Mouse (Mus musculus): Measurements from ENCODE around the gene Churc1. TPM values are rescaled to one million over a fixed set of nuclear protein-coding genes. Genes with fewer than 3 reads are reported as not detected.

Gene Churc1
- polyA plus RNA-seq, 1 experiment, result 32.2 TPM

DNA sequence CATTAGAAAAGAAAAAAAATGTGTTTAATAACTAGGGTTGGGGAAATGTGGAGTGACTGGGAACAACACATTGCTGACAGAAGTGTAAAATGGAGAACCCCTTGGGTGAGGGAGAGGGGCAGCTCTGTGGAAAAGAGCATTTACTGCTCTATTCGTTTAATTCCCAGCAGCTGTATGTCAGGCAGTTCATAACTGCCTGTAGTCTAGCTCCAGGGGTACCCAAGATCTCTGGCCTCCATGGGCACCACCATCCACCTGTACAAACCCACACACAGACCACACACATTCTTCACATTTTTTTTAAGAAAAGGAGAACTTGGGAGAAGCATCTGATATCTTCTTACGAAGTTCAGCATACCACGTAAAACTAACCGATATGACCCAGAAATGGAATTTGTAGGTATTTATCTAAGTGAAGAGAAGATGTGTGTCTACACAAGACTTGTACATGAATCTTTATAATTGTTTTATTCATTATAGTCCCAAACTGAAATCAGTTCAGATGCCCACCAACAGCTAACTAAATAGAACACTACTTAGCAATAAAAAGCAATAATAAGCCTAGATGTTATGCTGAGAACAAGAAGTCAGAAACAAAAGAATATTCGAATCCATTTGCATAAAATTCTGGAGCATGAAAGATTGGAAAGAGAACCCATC is 5.6 kb downstream of the Churc1 start:
- H3K27ac ChIP-seq (ENCODE audit: control insufficient read depth, insufficient read depth, low read depth, low read length, poor library complexity), result no peak overlapping the region
- H3K4me1 ChIP-seq (ENCODE audit: control insufficient read depth, insufficient read depth, low read length), result no peaks in the 10 kb centered on the region; the same call in 1 of the 2 replicates
- H3K4me3 ChIP-seq (replicated peaks; ENCODE audit: control insufficient read depth, low read depth, low read length), result no peak overlapping the region
- no peak for TF ChIP-seq POLR2A (IDR thresholded peaks at IDR 0.05; ENCODE audit: borderline replicate concordance, control insufficient read depth, low read depth, low read length)
- TF ChIP-seq CTCF (IDR thresholded peaks at IDR 0.05; ENCODE audit: control insufficient read depth, insufficient read depth, low read length), result no peak
- WGBS, result 70% methylated on average over 5 of the region's 5 CpGs

DNA sequence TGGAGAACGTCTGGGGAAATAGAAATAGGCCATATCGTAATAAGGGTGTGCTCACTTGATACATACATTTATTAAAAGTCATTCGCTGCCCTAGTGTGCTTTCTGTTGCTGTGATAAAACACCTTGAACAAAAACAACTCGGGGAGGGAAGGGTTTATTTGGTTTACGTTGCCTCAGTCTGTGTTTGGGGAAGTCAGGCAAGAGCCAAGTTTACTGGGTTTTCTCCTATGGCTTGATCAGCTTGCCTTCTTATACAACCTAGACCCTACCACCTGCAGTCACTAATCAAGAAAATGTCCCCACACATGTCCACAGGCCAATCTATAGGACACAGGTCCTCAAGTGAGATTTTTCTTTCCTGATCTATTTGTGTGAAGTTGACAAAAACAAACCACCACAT is 6.2 kb downstream of the Churc1 start:
- no peak overlapping the region for H3K4me3 ChIP-seq (replicated peaks; ENCODE audit: control insufficient read depth, low read depth, low read length)
- H3K27ac ChIP-seq (ENCODE audit: control insufficient read depth, insufficient read depth, low read depth, low read length, poor library complexity), result no peak overlapping the region
- TF ChIP-seq POLR2A (IDR thresholded peaks at IDR 0.05; ENCODE audit: borderline replicate concordance, control insufficient read depth, low read depth, low read length) (no peak), CTCF (IDR thresholded peaks at IDR 0.05; ENCODE audit: control insufficient read depth, insufficient read depth, low read length) (no peak)
- no peaks in the 10 kb centered on the region for H3K4me1 ChIP-seq (ENCODE audit: control insufficient read depth, insufficient read depth, low read length)
- WGBS, result 77% methylated on average over 5 of the region's 5 CpGs

DNA sequence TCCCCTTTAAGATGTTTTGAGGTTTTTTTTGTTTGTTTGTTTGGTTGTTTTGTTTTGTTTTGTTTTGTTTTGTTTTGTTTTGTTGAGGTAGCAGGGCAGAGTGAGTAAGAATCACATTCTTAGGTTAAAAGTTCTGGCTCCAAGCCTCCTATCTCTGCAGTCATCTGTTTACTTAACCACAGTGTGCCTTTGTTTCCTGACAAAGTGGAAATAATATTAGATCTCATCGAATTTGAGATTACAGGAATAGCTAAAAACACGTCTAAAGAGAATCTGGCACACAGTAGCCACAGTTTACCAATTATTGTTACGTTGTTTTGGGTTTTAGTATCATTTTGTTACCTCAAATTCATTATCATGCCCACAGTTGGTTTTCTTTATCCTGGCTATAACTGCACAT is 9.3 kb downstream of the Churc1 start:
- no peak overlapping the region for H3K4me3 ChIP-seq (replicated peaks; ENCODE audit: control insufficient read depth, low read depth, low read length)
- 40% methylated on average over 3 of the region's 3 CpGs for WGBS

DNA sequence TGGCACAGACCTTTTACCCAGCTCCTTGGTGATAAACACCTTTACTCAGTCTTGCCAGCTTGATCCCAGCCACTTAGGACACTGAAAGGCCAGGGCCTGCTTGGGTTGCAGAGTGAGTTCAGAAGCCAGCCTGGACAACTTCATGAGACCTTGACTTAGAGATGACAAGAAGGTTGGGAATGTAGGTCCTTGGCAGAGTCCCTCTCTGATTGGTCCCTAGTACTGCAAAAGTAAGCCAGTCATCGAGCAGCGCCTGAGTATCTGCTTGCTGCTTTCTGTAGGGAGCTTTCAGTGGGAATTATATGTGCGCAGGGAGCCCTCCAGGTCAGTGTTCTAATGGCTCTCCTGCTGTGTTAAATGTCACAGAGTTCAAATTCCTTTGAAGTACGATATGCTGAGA is 9.8 kb downstream of the Churc1 start:
- WGBS, result 86% methylated on average over 4 of the region's 4 CpGs
- TF ChIP-seq CTCF (IDR thresholded peaks at IDR 0.05; ENCODE audit: control insufficient read depth, insufficient read depth, low read length) (no peak), POLR2A (IDR thresholded peaks at IDR 0.05; ENCODE audit: borderline replicate concordance, control insufficient read depth, low read depth, low read length) (no peak)
- H3K4me3 ChIP-seq (replicated peaks; ENCODE audit: control insufficient read depth, low read depth, low read length), result no peak overlapping the region
- H3K27ac ChIP-seq (ENCODE audit: control insufficient read depth, insufficient read depth, low read depth, low read length, poor library complexity), result no peak overlapping the region
- H3K4me1 ChIP-seq (ENCODE audit: control insufficient read depth, insufficient read depth, low read length), result no peaks in the 10 kb centered on the region

More for the DNA sequence above, 9.3 kb downstream of the Churc1 start:
- Histone ChIP-seq H3K4me1 (ENCODE audit: control insufficient read depth, insufficient read depth, low read length) (no peaks in the 10 kb centered on the region), H3K27ac (ENCODE audit: control insufficient read depth, insufficient read depth, low read depth, low read length, poor library complexity) (no peak overlapping the region)
- TF ChIP-seq POLR2A (IDR thresholded peaks at IDR 0.05; ENCODE audit: borderline replicate concordance, control insufficient read depth, low read depth, low read length), result no peak
- no peak for TF ChIP-seq CTCF (IDR thresholded peaks at IDR 0.05; ENCODE audit: control insufficient read depth, insufficient read depth, low read length)

DNA sequence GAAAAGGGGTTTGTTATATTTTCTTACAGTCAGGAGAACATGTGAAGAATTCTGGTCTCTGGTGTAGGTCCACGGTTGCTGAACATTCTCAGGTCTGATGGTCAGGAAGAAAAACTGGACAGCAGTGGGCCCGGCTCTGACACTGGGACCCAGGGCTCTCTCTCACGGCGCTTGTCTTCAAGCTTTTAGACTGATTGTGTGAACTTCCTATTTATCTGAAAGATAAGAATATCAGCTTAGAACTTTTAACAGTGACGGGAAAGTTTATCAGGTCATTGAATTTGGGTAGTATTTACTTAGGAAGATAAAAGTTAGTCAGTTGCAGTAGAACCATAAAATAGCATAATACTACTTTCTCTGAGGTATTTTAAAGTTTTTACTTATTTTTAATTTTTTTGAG is 11.6 kb downstream of the Churc1 start:
- no peaks in the 10 kb centered on the region for H3K4me1 ChIP-seq (ENCODE audit: control insufficient read depth, insufficient read depth, low read length)
- TF ChIP-seq CTCF (IDR thresholded peaks at IDR 0.05; ENCODE audit: control insufficient read depth, insufficient read depth, low read length), result no peak
- TF ChIP-seq POLR2A (IDR thresholded peaks at IDR 0.05; ENCODE audit: borderline replicate concordance, control insufficient read depth, low read depth, low read length), result no peak
- no peak overlapping the region for H3K4me3 ChIP-seq (replicated peaks; ENCODE audit: control insufficient read depth, low read depth, low read length)
- H3K27ac ChIP-seq (ENCODE audit: control insufficient read depth, insufficient read depth, low read depth, low read length, poor library complexity), result no peak overlapping the region
- WGBS, result 67% methylated on average over 5 of the region's 5 CpGs

DNA sequence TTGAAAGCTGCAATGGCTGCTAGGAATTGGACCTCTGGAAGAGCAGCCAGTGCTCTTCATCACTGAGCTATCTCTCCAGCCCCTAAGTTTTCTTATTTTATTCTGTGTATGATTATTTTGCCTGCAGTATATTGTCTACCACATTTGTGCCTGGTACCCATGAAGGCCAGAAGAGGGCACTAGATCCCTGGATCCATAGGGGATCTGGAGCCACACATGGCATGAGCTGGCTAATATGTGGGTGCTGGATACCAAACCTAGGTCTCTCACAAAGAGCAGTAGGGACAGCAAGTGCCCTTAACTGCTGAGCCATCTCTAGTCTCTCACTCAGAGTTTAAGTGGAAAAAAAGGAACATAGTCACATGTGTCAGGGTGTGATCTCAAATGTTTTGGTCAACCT is 12.5 kb downstream of the Churc1 start:
- TF ChIP-seq CTCF (IDR thresholded peaks at IDR 0.05; ENCODE audit: control insufficient read depth, insufficient read depth, low read length), result peak; percentile 27; the same call in 1 of the 2 replicates
- TF ChIP-seq POLR2A (IDR thresholded peaks at IDR 0.05; ENCODE audit: borderline replicate concordance, control insufficient read depth, low read depth, low read length), result no peak
- Histone ChIP-seq H3K4me3 (replicated peaks; ENCODE audit: control insufficient read depth, low read depth, low read length) (no peak overlapping the region), H3K4me1 (ENCODE audit: control insufficient read depth, insufficient read depth, low read length) (no peaks in the 10 kb centered on the region), H3K27ac (ENCODE audit: control insufficient read depth, insufficient read depth, low read depth, low read length, poor library complexity) (no peak overlapping the region)

DNA sequence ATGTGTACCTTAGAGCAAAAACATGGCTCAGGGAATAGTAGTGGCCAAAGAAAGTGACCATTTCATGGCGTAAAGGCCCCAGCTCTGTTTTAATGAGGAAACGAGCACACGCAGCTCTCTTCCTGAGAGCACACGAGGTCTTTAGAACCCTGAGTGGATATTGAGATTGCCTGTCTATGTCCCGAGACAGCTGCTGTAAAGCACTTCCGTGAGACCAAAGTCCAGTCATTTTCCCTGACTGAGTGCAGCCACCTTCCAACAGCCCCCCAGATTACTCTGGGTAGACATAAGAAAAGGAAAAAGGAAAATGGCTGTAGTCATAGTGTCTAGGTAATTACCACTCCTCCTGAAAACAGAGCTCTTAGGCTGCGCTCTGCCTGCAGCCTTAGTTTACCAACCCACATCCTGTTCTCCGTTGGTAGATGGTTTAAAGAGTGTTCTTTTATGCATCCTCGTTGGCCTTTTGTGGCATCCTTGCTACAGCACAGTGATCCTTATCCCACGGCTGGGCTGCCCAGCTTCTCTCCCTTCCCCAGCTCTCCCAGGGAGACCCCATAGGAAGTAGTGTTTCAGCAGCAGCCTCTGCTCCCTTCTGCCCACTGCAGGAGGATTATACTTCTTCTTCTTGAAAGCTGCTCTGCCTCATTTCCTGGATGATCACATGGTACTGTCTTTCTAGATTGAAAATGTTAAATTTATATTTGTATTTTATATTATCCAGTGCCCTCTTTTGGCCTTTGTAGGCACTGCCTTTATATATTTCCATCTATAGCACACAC is 13.2 kb downstream of the Churc1 start:
- TF ChIP-seq POLR2A (IDR thresholded peaks at IDR 0.05; ENCODE audit: borderline replicate concordance, control insufficient read depth, low read depth, low read length) (no peak), CTCF (IDR thresholded peaks at IDR 0.05; ENCODE audit: control insufficient read depth, insufficient read depth, low read length) (no peak)
- Histone ChIP-seq H3K4me3 (replicated peaks; ENCODE audit: control insufficient read depth, low read depth, low read length) (no peak overlapping the region), H3K4me1 (ENCODE audit: control insufficient read depth, insufficient read depth, low read length) (no peaks in the 10 kb centered on the region), H3K27ac (ENCODE audit: control insufficient read depth, insufficient read depth, low read depth, low read length, poor library complexity) (no peak overlapping the region)
- WGBS, result 76% methylated on average over 10 of the region's 10 CpGs

DNA sequence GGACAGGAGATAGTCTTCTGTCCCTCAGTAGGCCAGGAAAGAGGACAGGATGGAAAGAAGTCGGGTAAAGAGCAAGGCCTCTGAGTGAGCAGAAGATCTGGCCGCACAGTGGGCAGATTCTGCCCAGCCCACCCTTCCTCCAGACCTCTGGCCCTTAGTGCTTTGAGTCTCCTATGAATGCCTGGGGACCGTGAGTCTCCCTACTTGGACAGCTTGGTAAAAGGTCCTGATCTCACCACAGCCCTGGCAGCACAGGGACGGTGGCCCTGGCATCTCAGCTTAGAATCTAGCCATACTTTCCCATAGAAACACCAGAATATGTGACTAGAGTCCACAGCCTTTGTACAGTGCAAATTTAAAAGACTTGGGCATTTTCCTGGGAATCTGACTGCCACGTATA is 14.6 kb downstream of the Churc1 start:
- 85% methylated on average over 5 of the region's 5 CpGs for WGBS
- Histone ChIP-seq H3K4me3 (replicated peaks; ENCODE audit: control insufficient read depth, low read depth, low read length) (no peak overlapping the region), H3K4me1 (ENCODE audit: control insufficient read depth, insufficient read depth, low read length) (no peaks in the 10 kb centered on the region), H3K27ac (ENCODE audit: control insufficient read depth, insufficient read depth, low read depth, low read length, poor library complexity) (no peak overlapping the region)
- no peak for TF ChIP-seq POLR2A (IDR thresholded peaks at IDR 0.05; ENCODE audit: borderline replicate concordance, control insufficient read depth, low read depth, low read length)
- no peak for TF ChIP-seq CTCF (IDR thresholded peaks at IDR 0.05; ENCODE audit: control insufficient read depth, insufficient read depth, low read length)
